Mouse (Mus musculus) frontal cortex, postnatal 14 days (tissue): ENCODE results near the gene Rhox2e.
"Not testable (repeated sequence)": the region's sequence is repeated elsewhere in the genome, so short reads cannot be mapped to it uniquely, and the experiment has no call there.

Experiments used
- DNase-seq, 2 experiments: peaks; one replicate each; pipeline ENCODE4 v3.0.0; 2022; ENCODE audit warnings: low spot score in 2 of 2

Gene Rhox2e

GRCm38 (mm10) chrX:37530152-37530551 is at the start of gene Rhox2e:
Rhox2e (plus strand) TSS chrX:37530452.
- DNase-seq: not testable (repeated sequence)

- DNase-seq: not testable (repeated sequence)
These were observed 16.2 kb upstream of the Rhox2e start, which contains the start of gene Rhox4d for GRCm38 (mm10) chrX:37514059-37514458. Rhox4d (plus strand) TSS chrX:37514359.

- not testable (repeated sequence) for DNase-seq
These were observed 11.5 kb downstream of the Rhox2e start, which contains the start of gene Rhox3e for GRCm38 (mm10) chrX:37541719-37542118. Rhox3e (plus strand) TSS chrX:37542019.

DNA sequence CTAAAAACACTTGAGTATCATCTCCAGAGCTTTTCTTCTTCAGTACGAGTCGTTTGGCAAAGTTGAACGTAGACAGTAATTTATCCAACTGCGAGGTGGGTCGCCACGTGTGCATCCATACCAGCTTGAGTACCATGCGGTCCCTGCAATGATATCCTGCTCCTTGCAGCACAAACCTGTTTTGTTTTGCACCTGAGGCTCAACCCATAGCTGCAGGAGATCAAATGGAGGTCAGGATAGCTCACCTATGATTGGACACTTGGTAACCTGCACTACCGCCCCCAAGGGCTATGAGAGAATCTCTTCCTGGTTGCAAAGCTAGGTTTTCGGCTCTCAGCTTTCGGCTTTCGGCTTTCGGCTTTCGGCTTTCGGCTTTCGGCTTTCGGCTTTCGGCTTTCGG is 26.9 kb downstream of the Rhox2e start, which contains the start of gene Rhox4e:
Rhox4e (plus strand) TSS at position 301 of the 400 bp plus-strand sequence.
- not testable (repeated sequence) for DNase-seq

GRCm38 (mm10) chrX:37571105-37571504 is 40.9 kb downstream of the Rhox2e start, which contains the start of gene Rhox2f:
Rhox2f (plus strand) TSS chrX:37571405.
- not testable (repeated sequence) for DNase-seq

- DNase-seq: not testable (repeated sequence)
These were observed 42.4 kb downstream of the Rhox2e start for GRCm38 (mm10) chrX:37572638-37573037.

- DNase-seq: not testable (repeated sequence)
These were observed 50.4 kb downstream of the Rhox2e start, which contains the start of gene Rhox3f for GRCm38 (mm10) chrX:37580692-37581091. Rhox3f (plus strand) TSS chrX:37580992.
